Mouse (Mus musculus) heart, adult 2 months (tissue): ENCODE measurements around the gene Ms4a10. TPM values are rescaled to one million over a fixed set of nuclear protein-coding genes. Genes with fewer than 3 reads are reported as not detected.

Experiments
- DNase-seq, 2 experiments: peaks; one replicate each; pipeline ENCODE4 v3.0.0; 2021
- H3K27ac ChIP-seq: fragments of 200-600 bp; 2 replicates; pipeline ENCODE4 v1.8.1; 2022
- H3K27me3 ChIP-seq: fragments of 200-500 bp; 2 replicates; pipeline ENCODE4 v1.6.1; 2012; ENCODE audit warnings: mild to moderate bottlenecking, low read length, inconsistent platforms, mixed read lengths; ENCODE audit not compliant: control insufficient read depth, insufficient read depth
- H3K36me3 ChIP-seq: fragments of 200-500 bp; 2 replicates; pipeline ENCODE4 v1.6.1; 2012; ENCODE audit warnings: low read length, inconsistent platforms; ENCODE audit not compliant: control insufficient read depth, insufficient read depth
- H3K4me1 ChIP-seq: fragments of 200-500 bp; 2 replicates; pipeline ENCODE4 v1.6.1; 2011; ENCODE audit warnings: low read length; ENCODE audit not compliant: control insufficient read depth, insufficient read depth
- H3K4me3 ChIP-seq: fragments of 200-600 bp; 2 replicates; pipeline ENCODE4 v1.8.1; 2022
- H3K79me2 ChIP-seq: fragments of 200-500 bp; replicated peaks from 2 replicates; pipeline ENCODE4 v1.6.1; 2012; ENCODE audit warnings: mild to moderate bottlenecking, inconsistent platforms, low read length, moderate library complexity, mixed read lengths; ENCODE audit not compliant: control insufficient read depth, insufficient read depth
- H3K9ac ChIP-seq: fragments of 200-500 bp; 2 replicates; pipeline ENCODE4 v1.6.1; 2012; ENCODE audit warnings: low read depth, mild to moderate bottlenecking, control low read depth, inconsistent platforms, low read length, mixed read lengths
- CTCF ChIP-seq: fragments of 200-600 bp; IDR thresholded peaks from 2 replicates; pipeline ENCODE4 v1.8.1; 2022; ENCODE audit warnings: antibody characterized with exemption, mild to moderate bottlenecking, moderate library complexity
- EP300 ChIP-seq: fragments of 200-500 bp; IDR thresholded peaks from 2 replicates; pipeline ENCODE4 v1.6.1; 2011; ENCODE audit warnings: low read depth, low read length, control low read depth; ENCODE audit not compliant: insufficient read depth
- POLR2A ChIP-seq: fragments of 200-500 bp; IDR thresholded peaks from 2 replicates; pipeline ENCODE4 v1.6.1; 2011; ENCODE audit warnings: mild to moderate bottlenecking, low read depth, low read length, control low read depth; ENCODE audit not compliant: insufficient read depth
- WGBS: fragments of 180-500 bp; shearing (Covaris S2); methylation state at CpG from one replicate; pipeline ENCODE4 v1.1.7; 2018; 5-methylcytosine and 5-hydroxymethylcytosine counted together
- intact Hi-C: fragments of 180-260 bp; cut with DNase I; formaldehyde crosslinking; loops from one replicate; pipeline ENCODE4 v1.15.1; 2025
- polyA plus RNA-seq: library from polyadenylated mRNA; depleted of rRNA; stranded (reverse); fragments of >200 nt; gene quantifications from 2 replicates; pipeline ENCODE4 v1.2.3, GENCODE M21; 2012
- total RNA-seq, 2 experiments: library from RNA; stranded (reverse); gene quantifications; 2 replicates each; pipeline ENCODE4 v1.2.3; 2021

Ms4a10 gene
- total and polyA plus RNA-seq, 3 experiments = not detected

DNA sequence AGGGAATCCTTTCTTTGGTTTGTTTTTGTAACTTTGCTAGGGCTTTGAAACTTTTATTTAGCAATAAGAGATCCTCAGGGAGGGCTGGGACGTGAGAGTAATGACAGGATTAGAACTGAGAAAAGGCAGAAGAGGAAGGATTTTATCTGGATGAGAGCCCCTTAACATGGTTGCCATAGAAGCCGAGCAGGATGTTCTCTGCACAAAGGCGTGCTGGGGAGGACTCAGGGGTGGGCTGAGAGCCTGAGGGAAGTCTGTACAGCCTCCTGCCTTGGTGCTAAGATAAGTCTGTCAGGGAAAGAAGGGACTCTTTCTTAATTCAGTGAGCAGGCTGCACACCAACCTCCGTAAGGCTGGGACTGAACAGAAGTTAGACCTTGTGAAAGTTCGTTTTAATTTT is 39.4 kb downstream of the Ms4a10 start:
- 19% methylated on average over 5 of the region's 5 CpGs for WGBS
- H3K27ac ChIP-seq = no peak overlapping the region
- DNase-seq = no peak

GRCm38 (mm10) chr19:10930641-10931040 is 43.8 kb downstream of the Ms4a10 start:
- WGBS = 79% methylated on average over 2 of the region's 2 CpGs
- intact Hi-C loops = no loop called here

More for the DNA sequence above, 39.4 kb downstream of the Ms4a10 start:
- TF ChIP-seq POLR2A (no peak), EP300 (no peak), CTCF (no peak)
- Histone ChIP-seq H3K4me3 (no peak overlapping the region), H3K27me3 (no peaks in the 10 kb centered on the region), H3K36me3 (no peaks in the 10 kb centered on the region), H3K79me2 (no peaks in the 10 kb centered on the region), H3K4me1 (no peaks in the 10 kb centered on the region), H3K9ac (no peak overlapping the region)
- intact Hi-C loops = no loop called here

GRCm38 (mm10) chr19:10926666-10927065 is 47.8 kb downstream of the Ms4a10 start:
- intact Hi-C loops = no loop called here
- no peak for DNase-seq
- H3K27me3 ChIP-seq = no peaks in the 10 kb centered on the region
- no peaks in the 10 kb centered on the region for H3K4me1 ChIP-seq
- 34% methylated on average over 4 of the region's 4 CpGs for WGBS
- no peaks in the 10 kb centered on the region for H3K36me3 ChIP-seq
- no peak overlapping the region for H3K4me3 ChIP-seq
- H3K27ac ChIP-seq = peak overlapping the region; percentile 7; the same call in 1 of the 2 replicates
- TF ChIP-seq POLR2A = no peak
- no peak overlapping the region for H3K9ac ChIP-seq
- no peaks in the 10 kb centered on the region for H3K79me2 ChIP-seq

More at GRCm38 (mm10) chr19:10930641-10931040, 43.8 kb downstream of the Ms4a10 start:
- H3K27me3 ChIP-seq = no peaks in the 10 kb centered on the region
- no peaks in the 10 kb centered on the region for H3K4me1 ChIP-seq
- no peaks in the 10 kb centered on the region for H3K36me3 ChIP-seq
- TF ChIP-seq CTCF (no peak), EP300 (no peak), POLR2A (no peak)
- no peak overlapping the region for H3K9ac ChIP-seq
- H3K79me2 ChIP-seq = no peaks in the 10 kb centered on the region
- no peak overlapping the region for H3K27ac ChIP-seq
- DNase-seq = no peak
- no peak overlapping the region for H3K4me3 ChIP-seq

- Histone ChIP-seq H3K4me1 (no peaks in the 10 kb centered on the region), H3K27me3 (no peaks in the 10 kb centered on the region), H3K4me3 (no peak overlapping the region), H3K9ac (no peak overlapping the region), H3K79me2 (no peaks in the 10 kb centered on the region), H3K27ac (peak overlapping the region; percentile 7; the same call in 1 of the 2 replicates), H3K36me3 (no peaks in the 10 kb centered on the region)
- intact Hi-C loops = no loop called here
- no peak for TF ChIP-seq POLR2A
- TF ChIP-seq CTCF = no peak
- no peak for TF ChIP-seq EP300
- WGBS = 50% methylated on average over 6 of the region's 6 CpGs
- no peak for DNase-seq
Measured at GRCm38 (mm10) chr19:10926123-10926621, 48.3 kb downstream of the Ms4a10 start.

DNA sequence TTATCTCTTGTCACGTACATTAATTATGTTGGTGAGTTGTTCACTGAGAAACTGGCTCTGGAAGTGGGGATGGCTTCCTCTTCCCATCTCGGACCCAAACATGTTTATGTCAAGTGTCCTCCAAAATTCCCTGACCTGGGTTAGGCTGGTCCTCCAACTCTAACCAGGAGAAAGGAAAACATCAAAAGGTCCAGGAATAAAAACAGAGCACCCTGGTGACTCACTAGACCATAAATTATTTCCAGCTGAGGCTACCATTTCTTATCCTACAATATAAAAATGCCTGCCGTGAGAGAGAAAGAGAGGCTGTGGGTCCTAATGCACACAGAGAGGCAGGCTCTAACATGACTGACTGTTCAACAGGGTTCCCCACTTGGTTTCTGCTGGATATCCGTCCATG is 50.2 kb downstream of the Ms4a10 start:
- no peak for TF ChIP-seq CTCF
- no peak for TF ChIP-seq EP300
- TF ChIP-seq POLR2A = no peak
- Histone ChIP-seq H3K4me1 (no peaks in the 10 kb centered on the region), H3K27ac (no peak overlapping the region), H3K79me2 (no peaks in the 10 kb centered on the region), H3K4me3 (no peak overlapping the region), H3K36me3 (no peaks in the 10 kb centered on the region), H3K9ac (no peak overlapping the region), H3K27me3 (no peaks in the 10 kb centered on the region)
- intact Hi-C loops = no loop called here
- DNase-seq = no peak
- WGBS = 51% methylated on average over 4 of the region's 4 CpGs

DNA sequence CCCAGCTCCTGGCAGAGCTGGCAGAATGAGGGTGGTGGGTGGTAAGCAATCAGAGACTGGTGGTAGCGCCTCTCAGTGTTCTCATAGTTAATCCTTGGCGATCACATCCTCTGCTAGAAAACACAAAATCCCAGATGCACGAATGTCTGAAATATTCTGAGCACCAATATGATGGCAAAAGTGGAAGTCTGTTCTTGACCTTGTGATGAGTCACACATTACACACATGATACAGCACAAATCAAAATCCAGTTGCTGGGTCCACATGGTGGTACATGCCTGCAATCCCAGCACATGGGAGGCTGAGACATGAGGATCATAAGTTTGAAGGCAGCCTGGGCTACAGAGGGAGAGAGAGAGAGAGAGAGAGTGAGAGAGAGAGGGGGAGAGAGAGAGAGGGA is 53.4 kb downstream of the Ms4a10 start:
- Histone ChIP-seq H3K27ac (no peak overlapping the region), H3K4me1 (no peaks in the 10 kb centered on the region), H3K79me2 (no peaks in the 10 kb centered on the region), H3K4me3 (no peak overlapping the region), H3K36me3 (no peaks in the 10 kb centered on the region), H3K9ac (no peak overlapping the region), H3K27me3 (no peaks in the 10 kb centered on the region)
- WGBS = 70% methylated on average over 3 of the region's 3 CpGs
- no peak for TF ChIP-seq CTCF
- TF ChIP-seq EP300 = no peak
- no peak for TF ChIP-seq POLR2A
- no peak for DNase-seq
- intact Hi-C loops = no loop called here
